Mouse (Mus musculus) heart, adult 2 months (tissue): ENCODE data around the gene Dctd.

Experiments used
- CTCF ChIP-seq: fragments of 200-600 bp; IDR thresholded peaks from 2 replicates; pipeline ENCODE4 v1.8.1; 2022; ENCODE audit warnings: antibody characterized with exemption, mild to moderate bottlenecking, moderate library complexity
- EP300 ChIP-seq: fragments of 200-500 bp; IDR thresholded peaks from 2 replicates; pipeline ENCODE4 v1.6.1; 2011; ENCODE audit warnings: low read depth, low read length, control low read depth; ENCODE audit not compliant: insufficient read depth
- POLR2A ChIP-seq: fragments of 200-500 bp; IDR thresholded peaks from 2 replicates; pipeline ENCODE4 v1.6.1; 2011; ENCODE audit warnings: mild to moderate bottlenecking, low read depth, low read length, control low read depth; ENCODE audit not compliant: insufficient read depth

DNA sequence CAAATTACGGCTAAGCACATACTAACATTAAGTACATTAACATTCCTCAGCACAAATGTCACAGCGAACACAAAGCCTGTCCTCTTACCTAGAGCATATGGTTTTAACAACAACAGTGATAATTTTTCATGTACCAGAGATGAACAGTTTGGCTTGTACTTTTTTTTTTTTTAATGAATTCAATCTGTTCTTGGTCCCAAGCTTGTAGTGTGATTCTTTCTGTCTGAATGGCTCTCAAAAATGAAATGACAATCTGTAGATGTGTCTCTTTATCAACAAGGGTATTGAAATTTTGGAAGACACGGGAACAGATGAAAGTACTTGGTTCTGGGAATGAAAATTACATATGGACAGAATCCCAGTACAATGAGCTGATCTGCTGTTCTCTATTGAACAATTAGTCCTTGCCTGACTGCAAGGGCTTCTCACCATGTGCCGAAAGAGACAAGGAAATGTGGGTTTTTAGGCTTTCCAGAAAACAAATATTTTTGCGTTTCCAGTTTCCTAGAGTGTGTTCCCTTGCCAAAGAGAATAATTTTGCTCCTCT lies 35.3 kb upstream of the Dctd start:
- TF ChIP-seq CTCF = no peak
- TF ChIP-seq EP300 = no peak
- TF ChIP-seq POLR2A = no peak
